Mouse (Mus musculus) NIH3T3 (cell line): Measurements from ENCODE around the gene Bcl10.
"Not testable (repeated sequence)": the region's sequence is repeated elsewhere in the genome, so short reads cannot be mapped to it uniquely, and the experiment has no call there.

Source experiments
- DNase-seq: peaks from one replicate; pipeline ENCODE4 v3.0.0-alpha.2; 2012; ENCODE audit warnings: low read depth

The Bcl10 gene

GRCm38 (mm10) chr3:145950034-145950814, 27.6 kb downstream of the Bcl10 start:
- peak; percentile 87 for DNase-seq

- no peak for DNase-seq
Observed at GRCm38 (mm10) chr3:145950815-145951130, 28.2 kb downstream of the Bcl10 start.

- peak; percentile 29 for DNase-seq
Observed at GRCm38 (mm10) chr3:145951287-145952165, 28.9 kb downstream of the Bcl10 start.

DNA sequence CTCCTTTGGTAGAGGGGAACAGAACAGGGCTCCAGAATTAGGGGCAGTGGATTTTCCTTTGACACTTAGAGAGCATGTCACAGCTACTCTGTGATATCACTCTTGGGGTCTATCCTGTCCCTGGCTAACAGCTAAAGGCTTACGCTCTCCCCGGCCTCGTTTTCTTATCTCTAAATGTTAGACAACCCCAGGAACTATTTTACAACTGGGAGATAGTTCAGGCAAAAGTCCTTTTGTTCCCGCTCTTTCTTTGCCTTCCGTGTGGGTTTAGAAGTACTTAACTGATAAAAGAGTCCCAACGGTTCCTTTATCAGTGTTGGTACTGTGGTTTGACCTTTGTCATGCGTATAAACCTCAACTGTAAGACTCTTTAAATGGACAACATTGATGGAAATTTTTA, 30.3 kb downstream of the Bcl10 start:
- no peak for DNase-seq

GRCm38 (mm10) chr3:145953411-145953810, 30.8 kb downstream of the Bcl10 start:
- DNase-seq = no peak

DNA sequence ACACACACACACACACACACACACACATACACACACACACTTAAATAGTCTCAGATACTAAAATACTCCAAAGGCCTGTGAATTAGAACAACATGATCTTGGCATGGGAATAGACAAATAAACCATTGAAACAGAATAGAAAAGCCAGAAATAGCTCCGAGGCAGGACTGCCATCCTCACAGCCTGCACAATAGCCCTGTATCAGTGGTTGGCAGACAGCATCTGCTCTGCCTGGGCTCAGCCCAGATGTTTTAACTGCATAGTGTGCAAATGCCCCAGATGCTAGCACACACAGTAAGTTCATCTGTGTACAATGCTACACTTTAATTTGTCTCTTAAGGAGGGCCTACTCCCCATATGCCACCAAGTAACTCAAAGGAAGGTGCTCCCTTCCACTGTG, 37.2 kb downstream of the Bcl10 start:
- no peak for DNase-seq

DNA sequence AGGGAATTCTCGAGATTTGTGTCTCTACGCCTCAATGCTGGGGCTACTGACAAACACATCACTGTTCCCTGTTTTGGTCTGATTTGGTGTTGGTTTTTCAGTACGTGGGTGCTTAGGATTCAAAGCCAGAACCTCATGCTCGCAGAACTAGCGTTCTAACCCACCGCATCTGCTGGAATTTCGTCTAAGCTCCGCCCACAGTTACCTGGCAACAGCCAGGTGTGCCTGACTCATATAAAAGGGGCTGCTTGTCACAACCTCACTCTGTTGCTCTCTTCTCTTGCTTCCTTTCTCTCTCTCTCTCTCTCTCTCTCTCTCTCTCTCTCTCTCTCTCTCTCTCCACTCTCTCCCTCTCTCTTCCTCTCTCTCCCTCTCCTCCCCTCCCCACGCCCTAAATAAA, 39.8 kb downstream of the Bcl10 start:
- DNase-seq = no peak

DNA sequence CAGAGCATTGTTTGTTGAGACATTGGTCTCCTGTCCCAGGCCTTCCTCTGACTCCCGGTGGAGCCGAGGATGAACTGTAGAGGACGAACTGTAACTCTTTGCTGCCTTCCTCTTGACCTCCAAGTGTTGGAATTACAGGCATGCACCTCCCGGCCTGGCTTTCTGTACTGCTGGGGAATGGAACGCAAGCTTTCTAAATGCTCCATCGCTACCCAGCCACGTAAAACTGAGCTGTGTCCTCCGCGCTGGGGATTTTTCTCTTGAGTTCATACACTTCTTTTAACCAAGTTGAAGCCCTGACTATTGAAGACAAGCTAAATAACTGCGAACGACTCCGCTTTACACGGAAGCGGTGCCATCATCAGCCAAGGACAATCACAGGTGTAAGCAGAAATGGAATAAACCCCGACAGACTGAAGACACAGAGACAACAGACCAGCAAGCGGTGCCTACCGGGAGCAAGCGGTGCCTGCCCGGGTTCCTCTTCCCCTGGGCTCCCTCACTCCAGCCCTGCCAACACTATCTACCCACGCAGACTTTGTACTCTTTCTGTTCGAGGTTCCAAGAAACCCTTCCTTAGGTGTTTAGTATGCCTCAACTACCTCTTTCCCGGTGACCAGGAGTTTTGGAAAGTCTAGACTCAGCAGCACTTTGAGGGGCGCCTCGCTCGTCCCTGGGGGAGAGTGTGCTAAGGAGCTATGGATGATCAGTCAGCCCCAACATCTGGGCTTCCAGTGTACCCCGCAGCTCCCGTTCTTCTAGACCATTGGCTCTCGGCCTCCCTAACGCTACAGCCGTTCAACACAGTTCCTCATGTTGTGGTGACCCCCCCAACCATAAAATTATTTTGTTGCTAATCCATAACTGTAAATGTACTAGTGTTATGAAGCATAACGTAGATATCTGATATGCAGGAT, 40.8 kb downstream of the Bcl10 start:
- no peak for DNase-seq

DNA sequence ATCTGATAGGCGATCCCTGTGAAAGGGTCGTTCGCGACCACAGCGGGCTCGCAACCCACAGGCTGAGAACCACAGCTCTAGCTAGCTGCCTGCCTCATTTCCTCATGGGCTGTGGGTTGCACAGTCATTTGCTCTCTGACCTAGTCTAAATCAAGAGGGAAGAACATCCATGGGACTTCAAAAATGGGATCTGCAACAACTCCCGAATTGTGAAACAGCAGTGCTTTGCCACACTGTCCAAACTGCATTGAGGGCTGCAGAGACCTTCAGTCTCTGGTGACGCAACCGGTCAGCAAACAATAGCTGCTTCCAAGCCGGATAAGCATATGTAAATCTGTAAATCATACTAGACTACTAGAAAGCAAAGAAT, 41.4 kb downstream of the Bcl10 start:
- peak; percentile 52 for DNase-seq

DNA sequence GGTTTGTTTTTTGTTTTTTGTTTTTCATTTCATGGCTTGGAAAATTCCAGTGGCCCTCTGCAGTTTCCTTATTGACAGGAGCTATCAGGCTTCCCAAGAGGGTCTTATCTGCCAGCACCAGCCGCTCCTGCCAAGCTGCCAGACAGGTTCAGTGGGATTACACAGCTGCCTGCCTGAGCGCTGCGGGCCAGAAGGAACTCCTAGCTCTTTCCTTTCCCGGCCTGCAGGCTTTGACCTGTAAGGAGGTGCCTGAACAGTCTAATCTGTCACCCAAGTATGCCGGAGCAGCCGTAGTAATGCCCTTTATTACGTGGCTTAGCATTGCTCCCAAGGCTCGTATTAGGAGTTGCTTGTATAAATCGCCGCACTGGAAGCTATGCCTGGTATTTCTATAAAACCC, 41.9 kb downstream of the Bcl10 start:
- no peak for DNase-seq

GRCm38 (mm10) chr3:145965583-145965982, 43.0 kb downstream of the Bcl10 start:
- not testable (repeated sequence) for DNase-seq

GRCm38 (mm10) chr3:145966806-145967205, 44.2 kb downstream of the Bcl10 start:
- DNase-seq = no peak

GRCm38 (mm10) chr3:145969031-145969501, 46.5 kb downstream of the Bcl10 start:
- DNase-seq = no peak

DNA sequence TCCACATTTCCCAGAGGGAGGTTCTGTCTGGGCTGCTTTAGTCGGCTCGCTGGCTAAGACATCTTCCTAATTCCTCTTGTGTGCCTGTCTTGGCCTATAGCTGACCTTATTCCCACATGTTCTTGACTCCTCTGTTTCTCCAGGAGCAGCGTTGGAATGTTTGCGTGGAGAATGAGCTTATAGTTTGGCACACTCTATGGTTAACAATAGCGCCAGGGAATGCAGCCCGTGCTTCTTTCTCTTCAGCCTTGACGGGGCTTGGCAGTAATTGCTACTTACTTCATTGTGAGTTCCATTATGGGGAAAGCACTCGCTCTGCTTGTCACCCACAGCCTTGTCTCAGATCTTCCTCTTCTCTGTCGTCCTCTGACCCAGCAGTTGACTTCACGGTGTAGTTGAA, 48.9 kb downstream of the Bcl10 start:
- peak; percentile 32 for DNase-seq

DNA sequence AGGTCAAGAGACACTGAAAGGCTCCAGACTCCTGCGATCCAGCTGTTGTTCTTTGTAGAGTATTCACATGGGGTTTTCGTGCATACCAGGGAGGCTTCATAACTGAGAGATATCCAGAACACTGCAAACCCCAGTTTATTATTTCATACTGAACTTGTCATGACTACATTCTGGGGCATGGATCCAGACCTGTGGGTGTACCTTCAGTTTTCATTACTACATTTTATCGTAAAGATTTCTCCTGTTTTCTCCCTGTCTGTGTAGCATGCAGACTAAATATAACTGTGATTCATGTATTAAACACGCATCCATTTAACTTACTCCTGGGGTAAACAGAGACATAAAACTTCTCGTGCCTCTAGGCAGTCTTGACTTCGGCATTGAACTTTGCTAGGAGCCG, 52.4 kb downstream of the Bcl10 start:
- DNase-seq = peak; percentile 94
